Mouse (Mus musculus) thymus, adult 2 months (tissue): ENCODE measurements around the gene Cdhr3.

Experiments
- CTCF ChIP-seq: fragments of 200-500 bp; IDR thresholded peaks from 2 replicates; pipeline ENCODE4 v1.5.1; 2012; ENCODE audit warnings: mild to moderate bottlenecking, control low read depth, low read length, moderate library complexity, borderline replicate concordance; ENCODE audit not compliant: control insufficient read depth, poor library complexity, insufficient read depth; ENCODE audit errors: extremely low read depth
- POLR2A ChIP-seq: fragments of 200-500 bp; IDR thresholded peaks from 2 replicates; pipeline ENCODE4 v1.6.1; 2012; ENCODE audit warnings: mild to moderate bottlenecking, low read length, control low read depth, moderate library complexity; ENCODE audit not compliant: control insufficient read depth, poor library complexity, insufficient read depth; ENCODE audit errors: extremely low read depth

GRCm38 (mm10) chr12:33109531-33109930, 16.9 kb upstream of the Cdhr3 start:
- TF ChIP-seq CTCF (no peak), POLR2A (no peak)
